Mouse (Mus musculus) lung, postnatal 36 days (tissue): ENCODE measurements at regions not wholly inside any gene's neighbourhood (a gene's known extent, or its start where the extent isn't known, plus 50 kb on each side); places are given as distances from the start of the nearest gene placed in this dataset.

Experiments used
- DNase-seq: peaks from one replicate; pipeline ENCODE4 v3.0.0; 2022; ENCODE audit warnings: mixed read lengths

- no peak for DNase-seq
Observed at GRCm38 (mm10) chr10:24445036-24445435, 150.2 kb upstream of the Ccn2 start.

- peak; percentile 37 for DNase-seq
Observed at GRCm38 (mm10) chr10:24446168-24446567, 149.1 kb upstream of the Ccn2 start.

- peak; percentile 53 for DNase-seq
Observed at GRCm38 (mm10) chr10:24447135-24447534, 148.1 kb upstream of the Ccn2 start.

- DNase-seq: peak; percentile 44
Observed at GRCm38 (mm10) chr10:24448001-24448561, 147.2 kb upstream of the Ccn2 start.

GRCm38 (mm10) chr10:24453507-24453906, 141.7 kb upstream of the Ccn2 start:
- no peak for DNase-seq

GRCm38 (mm10) chr10:24458667-24459066, 136.6 kb upstream of the Ccn2 start:
- DNase-seq: no peak

GRCm38 (mm10) chr10:24463873-24464272, 131.4 kb upstream of the Ccn2 start:
- no peak for DNase-seq

- DNase-seq: no peak
Observed at GRCm38 (mm10) chr10:24464377-24464776, 130.9 kb upstream of the Ccn2 start.

GRCm38 (mm10) chr10:24469741-24470140, 125.5 kb upstream of the Ccn2 start:
- no peak for DNase-seq

- DNase-seq: peak; percentile 51
Observed at GRCm38 (mm10) chr10:24471521-24471920, 123.7 kb upstream of the Ccn2 start.

GRCm38 (mm10) chr10:24476288-24476687, 119.0 kb upstream of the Ccn2 start:
- no peak for DNase-seq

GRCm38 (mm10) chr10:24478535-24478934, 116.7 kb upstream of the Ccn2 start:
- no peak for DNase-seq

GRCm38 (mm10) chr10:24479148-24479547, 116.1 kb upstream of the Ccn2 start:
- DNase-seq: peak; percentile 23

GRCm38 (mm10) chr10:24481926-24482612, 113.2 kb upstream of the Ccn2 start:
- DNase-seq: no peak

- no peak for DNase-seq
Observed at GRCm38 (mm10) chr10:24483053-24483452, 112.2 kb upstream of the Ccn2 start.

GRCm38 (mm10) chr10:24484101-24484660, 111.1 kb upstream of the Ccn2 start:
- peak; percentile 28 for DNase-seq

- no peak for DNase-seq
Observed at GRCm38 (mm10) chr10:24485461-24485860, 109.8 kb upstream of the Ccn2 start.

GRCm38 (mm10) chr10:24486224-24486623, 109.0 kb upstream of the Ccn2 start:
- peak; percentile 73 for DNase-seq

GRCm38 (mm10) chr10:24487915-24488314, 107.3 kb upstream of the Ccn2 start:
- peak; percentile 53 for DNase-seq

- no peak for DNase-seq
Observed at GRCm38 (mm10) chr10:24490432-24490831, 104.8 kb upstream of the Ccn2 start.

GRCm38 (mm10) chr10:24491848-24492247, 103.4 kb upstream of the Ccn2 start:
- no peak for DNase-seq

GRCm38 (mm10) chr10:24493392-24493791, 101.8 kb upstream of the Ccn2 start:
- DNase-seq: peak; percentile 85

- DNase-seq: peak; percentile 88
Observed at GRCm38 (mm10) chr10:24493936-24494335, 101.3 kb upstream of the Ccn2 start.

GRCm38 (mm10) chr10:24519795-24520512, 75.3 kb upstream of the Ccn2 start:
- DNase-seq: no peak
